Mouse (Mus musculus) midbrain, embryonic 12.5 days (tissue): ENCODE data around the gene Slc51b. TPM values are rescaled to one million over a fixed set of nuclear protein-coding genes. Genes with fewer than 3 reads are reported as not detected.

Experiments
- ATAC-seq: fragments of 200-750 bp; cut with Nextera tagmentation; 2 replicates; pipeline ENCODE4 v1.8.0; 2017; ENCODE audit warnings: low read depth, moderate TSS enrichment, moderate library complexity; ENCODE audit not compliant: low FRiP score
- H3K27ac ChIP-seq: fragments of 300-500 bp; sonication (generic); replicated peaks from 2 replicates; pipeline ENCODE4 v1.5.1; 2016; ENCODE audit warnings: mild to moderate bottlenecking
- H3K27me3 ChIP-seq: fragments of 300-500 bp; sonication (generic); 2 replicates; pipeline ENCODE4 v1.6.1; 2016; ENCODE audit warnings: mild to moderate bottlenecking
- H3K36me3 ChIP-seq: fragments of 300-500 bp; sonication (generic); 2 replicates; pipeline ENCODE4 v1.6.1; 2016
- H3K4me1 ChIP-seq: fragments of 300-500 bp; sonication (generic); 2 replicates; pipeline ENCODE4 v1.6.1; 2016
- H3K4me2 ChIP-seq: fragments of 300-500 bp; sonication (generic); replicated peaks from 2 replicates; pipeline ENCODE4 v1.6.1; 2016; ENCODE audit warnings: mild to moderate bottlenecking, moderate library complexity
- H3K4me3 ChIP-seq: fragments of 300-500 bp; sonication (generic); 2 replicates; pipeline ENCODE4 v1.5.1; 2016; ENCODE audit warnings: mild to moderate bottlenecking
- H3K9ac ChIP-seq: fragments of 300-500 bp; sonication (generic); replicated peaks from 2 replicates; pipeline ENCODE4 v1.6.1; 2016; ENCODE audit warnings: mild to moderate bottlenecking, moderate library complexity
- H3K9me3 ChIP-seq: fragments of 300-500 bp; sonication (generic); 2 replicates; pipeline ENCODE4 v1.6.1; 2016; ENCODE audit warnings: mild to moderate bottlenecking
- WGBS: fragments of 180-500 bp; shearing (Covaris S2); methylation state at CpG from one replicate; pipeline ENCODE4 v1.1.7; 2016; 5-methylcytosine and 5-hydroxymethylcytosine counted together
- polyA plus RNA-seq: library from polyadenylated mRNA; unstranded; fragments of >200 nt; fragmentation: Nextera tagmentation; extraction: Ambion mirVana; gene quantifications from 2 replicates; pipeline ENCODE4 v1.2.1, GENCODE M21; 2016

Slc51b gene
- polyA plus RNA-seq = not detected in 2 replicates

DNA sequence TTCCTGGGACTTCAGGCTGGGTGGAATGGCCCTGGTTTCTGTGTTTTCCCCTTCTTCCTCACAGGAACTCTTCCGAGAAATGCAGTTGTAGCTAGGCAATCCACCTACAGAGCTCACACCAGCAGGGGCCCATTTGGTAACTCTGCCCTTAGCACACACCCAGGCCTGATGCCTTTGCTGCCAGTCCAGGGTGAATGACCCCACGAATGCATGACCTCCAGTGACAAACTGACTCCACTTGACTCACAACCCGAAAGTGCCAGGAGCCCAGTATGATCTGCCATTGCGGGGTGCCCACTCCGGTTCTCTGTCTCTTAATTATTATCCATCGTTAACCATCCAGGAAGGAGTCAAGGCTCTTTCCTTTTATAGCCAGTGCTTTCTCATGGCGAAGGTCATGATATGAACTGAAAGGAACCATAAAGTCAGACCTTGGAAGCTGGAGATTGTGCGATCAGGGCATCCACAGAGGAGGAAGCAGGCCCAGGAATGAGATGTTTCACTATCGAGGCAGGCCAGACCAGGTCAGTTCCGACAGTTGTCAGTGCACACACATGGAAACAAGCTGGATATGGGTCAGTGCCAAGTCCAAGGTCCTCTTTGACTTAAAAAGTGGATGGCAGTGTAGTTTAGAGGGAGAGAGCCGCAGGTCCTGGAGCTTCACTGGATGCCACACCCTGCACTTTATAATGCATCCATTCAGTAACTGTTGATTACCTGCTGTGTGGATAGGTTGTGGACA, at the start of gene Slc51b:
Gene Slc51b, minus strand, starts transcription at position 196 of the 742 bp plus-strand sequence.
- Histone ChIP-seq H3K9me3 (no peaks in the 10 kb centered on the region), H3K4me1 (no peaks in the 10 kb centered on the region), H3K36me3 (no peaks in the 10 kb centered on the region), H3K27me3 (no peaks in the 10 kb centered on the region; the same call in 1 of the 2 replicates), H3K27ac (no peak within 1 kb of the TSS), H3K9ac (no peak within 1 kb of the TSS), H3K4me3 (no peak within 1 kb of the TSS), H3K4me2 (no peak within 1 kb of the TSS)
- no peak for ATAC-seq
- 88% methylated on average over 11 of the region's 11 CpGs for WGBS

DNA sequence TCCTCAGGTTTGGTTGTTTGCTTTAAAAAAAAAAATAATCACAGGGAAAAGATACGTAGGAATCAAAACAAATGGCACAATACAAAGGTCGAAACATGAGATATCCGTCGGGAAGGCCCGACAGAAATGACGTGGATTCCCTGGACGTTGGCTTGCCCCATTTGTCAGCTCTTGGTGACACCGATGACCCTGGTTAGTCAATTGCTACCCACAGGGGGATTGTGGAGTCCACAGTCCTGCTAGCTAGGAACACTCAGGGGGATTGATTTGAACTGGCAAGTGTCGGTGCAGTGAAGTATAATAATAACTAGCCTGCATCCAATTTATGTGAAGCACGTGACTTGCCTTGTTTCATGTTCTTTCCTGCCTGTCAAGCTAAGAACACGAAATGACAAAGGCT, 44.9 kb upstream of the Slc51b start:
- no peaks in the 10 kb centered on the region for H3K9me3 ChIP-seq
- H3K27me3 ChIP-seq = no peaks in the 10 kb centered on the region
- H3K27ac ChIP-seq = peak overlapping the region; percentile 5; the same call in 1 of the 2 replicates
- H3K4me1 ChIP-seq = peaks cover 4% of the 10 kb centered on the region; the same call in 1 of the 2 replicates
- H3K4me2 ChIP-seq = no peak overlapping the region
- H3K36me3 ChIP-seq = peaks cover 38% of the 10 kb centered on the region
- no peak overlapping the region for H3K4me3 ChIP-seq
- no peak for ATAC-seq
- 73% methylated on average over 11 of the region's 11 CpGs for WGBS
- H3K9ac ChIP-seq = no peak overlapping the region

DNA sequence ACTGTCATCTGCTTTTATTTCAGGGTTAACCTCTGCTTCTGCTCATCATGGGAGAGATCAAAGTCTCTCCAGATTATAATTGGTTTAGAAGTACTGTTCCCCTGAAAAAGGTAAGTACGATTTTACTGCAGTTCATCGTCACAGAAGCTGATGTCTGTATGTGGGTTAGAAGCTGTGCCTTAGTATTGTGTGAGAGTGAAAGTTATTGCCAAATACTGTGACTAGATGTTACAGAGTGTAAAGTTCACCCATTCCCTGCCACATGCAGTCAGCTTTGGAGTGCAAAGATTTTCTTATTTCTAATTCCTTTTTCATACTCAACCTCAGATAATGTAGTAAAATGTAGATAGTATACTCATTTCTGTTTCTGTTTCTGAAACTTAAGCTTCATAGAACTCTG, 42.5 kb upstream of the Slc51b start:
- Histone ChIP-seq H3K27ac (no peak overlapping the region), H3K27me3 (no peaks in the 10 kb centered on the region), H3K9me3 (no peaks in the 10 kb centered on the region), H3K4me1 (peaks cover 22% of the 10 kb centered on the region), H3K4me3 (no peak overlapping the region), H3K9ac (no peak overlapping the region), H3K4me2 (no peak overlapping the region), H3K36me3 (peaks cover 26% of the 10 kb centered on the region)
- WGBS = 96% methylated on average over 2 of the region's 2 CpGs
- no peak for ATAC-seq

DNA sequence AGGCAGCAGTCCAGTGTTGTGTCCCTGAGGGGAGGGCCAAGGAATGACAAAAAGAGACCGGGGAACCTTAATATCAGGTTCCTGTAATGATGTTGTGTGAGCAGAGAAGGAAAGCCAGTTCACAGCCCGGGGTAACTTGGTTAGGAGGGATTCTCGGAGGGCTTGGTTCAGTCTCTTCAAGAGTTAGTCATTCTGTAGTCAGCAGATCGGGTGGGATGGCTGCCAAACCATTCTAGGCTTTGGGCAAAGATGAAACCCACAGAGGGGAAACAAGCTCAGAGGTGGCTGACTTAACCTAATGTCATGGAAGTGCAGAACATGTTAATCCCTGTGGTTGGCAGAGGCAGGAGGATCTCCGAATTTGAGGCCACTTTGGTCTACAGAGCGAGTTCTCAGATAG, 41.4 kb upstream of the Slc51b start:
- peaks cover 15% of the 10 kb centered on the region for H3K36me3 ChIP-seq
- H3K9me3 ChIP-seq = no peaks in the 10 kb centered on the region
- H3K4me2 ChIP-seq = no peak overlapping the region
- H3K27ac ChIP-seq = no peak overlapping the region
- WGBS = 90% methylated on average over 6 of the region's 6 CpGs
- ATAC-seq = no peak
- no peak overlapping the region for H3K4me3 ChIP-seq
- no peaks in the 10 kb centered on the region for H3K27me3 ChIP-seq
- no peak overlapping the region for H3K9ac ChIP-seq
- peaks cover 27% of the 10 kb centered on the region for H3K4me1 ChIP-seq

DNA sequence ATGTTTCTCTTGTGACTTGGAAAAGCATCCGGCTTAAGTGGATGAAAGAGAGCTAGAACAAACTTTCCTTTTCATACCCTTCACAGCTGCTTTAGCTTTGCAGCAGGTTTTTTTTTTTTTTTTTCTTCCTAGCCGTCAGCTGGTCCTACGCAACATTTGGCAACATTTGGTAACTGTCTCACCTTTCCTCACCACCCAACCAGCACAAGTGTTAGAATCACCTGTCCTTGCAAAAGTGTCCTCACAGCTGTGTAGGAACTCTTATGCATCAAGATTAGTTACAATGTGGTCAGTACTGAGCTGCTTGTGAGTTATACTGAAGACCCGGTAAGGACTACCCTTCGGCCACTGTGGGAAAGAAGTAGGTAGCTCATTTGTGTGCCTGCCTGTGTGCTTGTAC, 39.8 kb upstream of the Slc51b start:
- no peak for ATAC-seq

DNA sequence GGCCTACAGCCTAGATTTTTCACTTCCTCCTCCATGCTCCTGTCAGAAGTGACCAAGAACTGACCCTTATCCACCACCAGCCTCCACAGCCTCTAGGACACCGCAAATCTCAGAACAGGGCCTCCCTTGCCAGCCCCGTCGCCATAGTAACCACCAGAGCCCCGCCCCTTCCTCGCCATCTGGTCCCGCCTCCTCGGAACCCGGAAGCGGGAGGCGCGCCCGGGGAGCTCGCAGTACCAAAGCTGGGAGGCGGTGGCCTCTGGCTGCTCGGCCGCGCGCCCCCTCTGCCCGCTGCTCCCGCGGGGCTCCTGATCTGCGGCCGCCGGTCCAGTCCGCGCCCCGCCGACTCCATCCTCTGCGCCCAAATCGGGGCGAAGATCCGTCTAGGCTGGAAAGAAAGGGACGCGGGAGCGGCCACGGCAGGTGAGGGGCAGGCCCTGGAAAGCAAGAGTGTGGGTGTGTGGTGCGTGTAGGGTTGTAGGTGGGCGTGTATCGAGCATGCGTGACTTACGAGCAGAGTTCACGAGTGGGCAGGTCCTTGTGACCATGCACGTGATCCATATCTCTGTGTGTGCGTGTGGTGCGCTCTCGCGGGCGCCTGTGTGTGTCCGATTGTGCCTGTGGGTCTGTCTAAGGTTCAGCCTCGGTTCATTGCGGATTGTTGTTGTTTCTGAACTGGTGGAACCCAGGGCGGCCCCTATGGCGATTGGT, 38.1 kb upstream of the Slc51b start, which contains the start of gene Spg21:
Gene Spg21, plus strand, starts transcription at position 216 of the 711 bp plus-strand sequence.
- peak within 1 kb of the TSS; percentile 82 for H3K27ac ChIP-seq
- H3K4me2 ChIP-seq = peak within 1 kb of the TSS; percentile 75
- H3K36me3 ChIP-seq = peaks cover 8% of the 10 kb centered on the region
- H3K27me3 ChIP-seq = no peaks in the 10 kb centered on the region
- WGBS = under 1% methylated on average over 53 of the region's 53 CpGs
- peaks cover 27% of the 10 kb centered on the region for H3K4me1 ChIP-seq
- ATAC-seq = peak; percentile 96
- no peaks in the 10 kb centered on the region for H3K9me3 ChIP-seq
- peak within 1 kb of the TSS; percentile 89 for H3K9ac ChIP-seq
- peak within 1 kb of the TSS; percentile 74 for H3K4me3 ChIP-seq

More for the DNA sequence above, 39.8 kb upstream of the Slc51b start:
- H3K4me1 ChIP-seq = peaks cover 27% of the 10 kb centered on the region
- H3K4me2 ChIP-seq = no peak overlapping the region
- H3K36me3 ChIP-seq = peaks cover 14% of the 10 kb centered on the region
- H3K4me3 ChIP-seq = no peak overlapping the region
- H3K27me3 ChIP-seq = no peaks in the 10 kb centered on the region
- WGBS = 85% methylated on average over 5 of the region's 5 CpGs
- no peak overlapping the region for H3K9ac ChIP-seq
- no peak overlapping the region for H3K27ac ChIP-seq
- H3K9me3 ChIP-seq = no peaks in the 10 kb centered on the region

DNA sequence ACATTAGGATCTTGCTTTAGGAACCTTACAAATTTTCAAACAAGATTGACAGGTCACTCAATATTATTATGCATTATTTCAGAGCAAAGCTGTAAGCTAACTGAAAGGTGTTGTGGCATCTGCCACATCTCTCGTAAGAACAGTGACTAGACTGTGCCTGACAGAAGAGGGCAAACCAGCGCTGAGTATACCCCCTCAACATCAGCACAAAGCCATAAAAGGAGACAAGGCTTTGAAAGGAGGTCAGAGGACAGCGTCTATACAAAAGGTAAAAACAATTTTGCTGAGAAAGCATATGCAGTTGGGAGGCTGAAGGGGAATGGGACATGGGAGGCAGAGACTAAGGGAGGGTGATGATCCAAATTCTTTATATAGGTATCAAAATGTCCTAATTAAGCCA, 37.4 kb upstream of the Slc51b start:
- ATAC-seq = no peak; the same call in 1 of the 2 replicates
- H3K27me3 ChIP-seq = no peaks in the 10 kb centered on the region
- 42% methylated on average over 3 of the region's 3 CpGs for WGBS
- H3K4me2 ChIP-seq = peak overlapping the region; percentile 75
- peaks cover 27% of the 10 kb centered on the region for H3K4me1 ChIP-seq
- peaks cover 1% of the 10 kb centered on the region; the same call in 1 of the 2 replicates for H3K36me3 ChIP-seq
- H3K9me3 ChIP-seq = no peaks in the 10 kb centered on the region
- H3K27ac ChIP-seq = peak overlapping the region; percentile 82
- H3K4me3 ChIP-seq = peak overlapping the region; percentile 74; the same call in 1 of the 2 replicates
- no peak overlapping the region for H3K9ac ChIP-seq

DNA sequence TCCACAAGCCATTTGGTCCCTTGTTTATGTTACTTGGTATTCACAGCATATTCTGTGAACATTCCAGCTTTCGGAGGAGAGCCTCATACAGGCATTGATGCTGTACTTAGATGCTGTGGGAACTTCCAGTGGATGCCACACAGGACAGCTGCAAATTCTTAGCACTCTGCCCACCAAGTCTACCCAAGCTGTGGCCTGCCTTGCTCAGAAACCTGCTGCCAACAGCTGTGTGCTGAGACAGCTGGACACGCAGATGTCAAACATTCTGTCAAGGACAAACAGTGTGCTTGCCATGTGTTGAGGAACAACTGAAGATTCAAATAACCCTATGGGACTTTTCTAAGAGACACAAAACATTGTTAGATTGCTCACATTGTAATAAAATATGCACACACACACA, 36.2 kb upstream of the Slc51b start:
- 89% methylated on average over 2 of the region's 2 CpGs for WGBS
- Histone ChIP-seq H3K4me3 (no peak overlapping the region), H3K9me3 (no peaks in the 10 kb centered on the region), H3K27me3 (no peaks in the 10 kb centered on the region), H3K9ac (no peak overlapping the region), H3K4me2 (no peak overlapping the region), H3K36me3 (no peaks in the 10 kb centered on the region), H3K4me1 (peaks cover 27% of the 10 kb centered on the region), H3K27ac (no peak overlapping the region)
- ATAC-seq = no peak

DNA sequence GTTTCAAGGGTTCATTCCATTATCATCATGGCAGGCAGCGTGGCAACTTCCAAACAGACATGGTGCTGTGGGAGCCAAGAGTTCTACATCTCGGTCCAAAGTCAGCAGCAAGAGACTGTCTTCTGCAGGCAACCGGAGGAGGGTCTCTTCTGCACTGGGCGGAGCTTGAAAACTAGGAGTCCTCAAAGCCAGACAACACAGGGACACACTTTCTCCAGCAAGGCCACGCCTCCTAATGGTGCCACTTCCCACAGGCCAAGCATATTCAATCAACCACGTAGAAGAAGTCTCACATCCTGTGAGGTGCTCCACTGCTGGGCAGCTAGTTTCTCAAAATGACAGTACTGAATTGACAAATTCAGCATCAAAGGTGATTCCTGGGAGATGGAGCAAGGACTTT, 25.2 kb upstream of the Slc51b start:
- H3K36me3 ChIP-seq = peaks cover 76% of the 10 kb centered on the region
- H3K9ac ChIP-seq = no peak overlapping the region
- WGBS = 86% methylated on average over 6 of the region's 6 CpGs
- no peak overlapping the region for H3K4me2 ChIP-seq
- H3K27me3 ChIP-seq = no peaks in the 10 kb centered on the region
- no peak overlapping the region for H3K4me3 ChIP-seq
- H3K4me1 ChIP-seq = no peaks in the 10 kb centered on the region
- H3K27ac ChIP-seq = no peak overlapping the region
- ATAC-seq = no peak
- H3K9me3 ChIP-seq = no peaks in the 10 kb centered on the region

DNA sequence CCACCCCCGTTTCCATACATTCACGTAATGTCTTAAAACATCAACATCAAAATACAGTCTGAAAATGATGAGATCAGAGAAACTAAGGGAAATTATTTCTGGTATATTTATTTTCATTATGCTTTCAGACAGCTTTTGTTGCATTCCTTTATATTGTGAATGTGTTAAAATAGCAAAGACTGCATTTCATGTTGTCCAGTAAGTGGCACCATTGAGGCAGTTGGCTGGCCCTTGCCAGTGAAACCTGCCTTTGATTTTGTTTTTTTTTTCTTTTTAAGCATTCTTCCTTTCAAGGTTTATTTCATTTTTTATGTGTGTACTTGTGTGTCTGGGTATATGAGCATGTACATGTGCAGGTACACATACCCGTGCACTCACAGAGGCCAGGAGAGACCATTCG, 21.9 kb upstream of the Slc51b start:
- no peaks in the 10 kb centered on the region for H3K27me3 ChIP-seq
- H3K9ac ChIP-seq = no peak overlapping the region
- no peak overlapping the region for H3K27ac ChIP-seq
- H3K4me2 ChIP-seq = no peak overlapping the region
- no peak overlapping the region for H3K4me3 ChIP-seq
- 95% methylated on average over 4 of the region's 4 CpGs for WGBS
- H3K36me3 ChIP-seq = peaks cover 74% of the 10 kb centered on the region
- H3K9me3 ChIP-seq = no peaks in the 10 kb centered on the region
- H3K4me1 ChIP-seq = no peaks in the 10 kb centered on the region
- no peak for ATAC-seq

DNA sequence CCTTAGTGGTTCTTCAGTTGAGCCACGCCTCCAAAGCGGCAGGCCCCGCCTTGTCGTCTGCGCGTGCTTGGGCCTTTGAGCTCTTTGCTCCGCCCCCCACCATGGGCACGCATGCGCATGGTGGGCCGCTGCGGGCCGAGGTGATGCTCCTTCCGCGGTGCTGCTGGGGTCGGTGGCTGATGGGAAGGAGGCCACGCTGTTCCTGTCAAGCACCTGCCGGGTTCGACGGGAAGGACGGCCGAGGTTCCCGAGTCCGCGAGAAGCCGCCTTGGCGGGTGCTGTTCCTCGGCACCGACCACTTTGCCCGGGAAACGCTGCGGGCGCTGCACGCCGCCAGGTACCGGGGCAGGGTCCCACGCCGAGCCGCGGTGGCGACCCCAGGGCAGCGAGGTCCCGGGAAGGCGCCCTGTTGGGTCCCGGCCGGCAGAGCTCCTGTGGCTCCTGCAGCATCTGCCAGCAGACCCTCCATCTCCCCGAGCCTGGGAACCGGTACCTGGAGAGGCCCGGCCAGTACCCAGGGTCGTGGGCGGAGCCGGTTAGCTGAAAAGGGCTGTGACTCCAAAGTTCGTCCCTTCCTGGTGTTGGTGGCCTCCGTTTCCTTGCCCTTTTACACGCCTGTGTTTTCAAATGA, 13.0 kb upstream of the Slc51b start, which contains the start of gene Mtfmt:
Gene Mtfmt, plus strand, starts transcription at position 112 of the 631 bp plus-strand sequence.
- peak within 1 kb of the TSS; percentile 76 for H3K9ac ChIP-seq
- no peaks in the 10 kb centered on the region for H3K27me3 ChIP-seq
- under 1% methylated on average over 54 of the region's 54 CpGs for WGBS
- H3K4me1 ChIP-seq = peaks cover 7% of the 10 kb centered on the region; the same call in 1 of the 2 replicates
- peak; percentile 90 for ATAC-seq
- 0 out of 2 replicates have a peak within 1 kb of the TSS, but pooled peaks have one; percentile 32 for H3K27ac ChIP-seq
- peak within 1 kb of the TSS; percentile 72 for H3K4me2 ChIP-seq
- no peaks in the 10 kb centered on the region for H3K9me3 ChIP-seq
- H3K4me3 ChIP-seq = peak within 1 kb of the TSS; percentile 71
- H3K36me3 ChIP-seq = peaks cover 6% of the 10 kb centered on the region
